Mouse (Mus musculus): ENCODE data around the gene Ascl3.

DNA sequence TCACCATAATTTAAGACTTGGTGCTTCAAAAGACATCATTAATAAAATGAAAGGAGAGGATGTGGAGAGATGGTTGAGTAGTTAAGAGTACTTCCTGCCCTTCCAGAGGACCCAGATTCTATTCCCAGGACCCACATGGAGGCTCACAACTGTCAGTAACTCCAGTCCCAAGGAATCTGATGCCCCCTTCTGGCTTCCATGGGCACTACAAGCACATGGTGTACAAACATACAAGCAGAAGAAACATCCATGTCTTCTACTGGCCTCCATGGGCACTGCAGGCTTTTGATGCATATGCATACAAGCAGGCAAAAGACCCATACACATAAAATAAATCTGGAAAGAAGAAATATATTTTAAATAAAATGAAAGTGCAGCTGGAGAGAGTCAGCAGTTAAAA, 31.3 kb downstream of the Ascl3 start:
- TF ChIP-seq HCFC1 (IDR thresholded peaks at IDR 0.05; ENCODE audit: low read depth, low read length), result no peak
- no peak for TF ChIP-seq NRF1 (IDR thresholded peaks at IDR 0.05; ENCODE audit: low read depth, low read length)
- no peak for TF ChIP-seq POLR2AphosphoS2 (IDR thresholded peaks at IDR 0.05; ENCODE audit: low read depth, low read length)
- TF ChIP-seq CTCF (conservative IDR thresholded peaks at IDR 0.05 in 1 of 2, IDR thresholded peaks at IDR 0.05 in 1 of 2; ENCODE audit: low read depth in 2 of 2, low read length in 2 of 2), result peak; percentile 6 to 53; a peak in 2 of 4 replicates
